Mouse (Mus musculus) gastrocnemius, postnatal 14 days (tissue): ENCODE measurements around the gene Drap1. TPM values are rescaled to one million over a fixed set of nuclear protein-coding genes. Genes with fewer than 3 reads are reported as not detected.
"Not testable (repeated sequence)": the region's sequence is repeated elsewhere in the genome, so short reads cannot be mapped to it uniquely, and the experiment has no call there.

Source experiments
- DNase-seq: peaks from one replicate; pipeline ENCODE4 v3.0.0; 2021; ENCODE audit warnings: mixed read lengths
- intact Hi-C: fragments of 180-260 bp; cut with DNase I; formaldehyde crosslinking; loops from one replicate; pipeline ENCODE4 v1.15.1; 2025; ENCODE audit warnings: low total_unique reads
- total RNA-seq, 2 experiments: library from RNA; stranded (reverse); gene quantifications; 2 replicates each; pipeline ENCODE4 v1.2.3; 2021

Drap1 gene
- total RNA-seq, 2 experiments from 2014 or later, result 550 to 558 TPM

DNA sequence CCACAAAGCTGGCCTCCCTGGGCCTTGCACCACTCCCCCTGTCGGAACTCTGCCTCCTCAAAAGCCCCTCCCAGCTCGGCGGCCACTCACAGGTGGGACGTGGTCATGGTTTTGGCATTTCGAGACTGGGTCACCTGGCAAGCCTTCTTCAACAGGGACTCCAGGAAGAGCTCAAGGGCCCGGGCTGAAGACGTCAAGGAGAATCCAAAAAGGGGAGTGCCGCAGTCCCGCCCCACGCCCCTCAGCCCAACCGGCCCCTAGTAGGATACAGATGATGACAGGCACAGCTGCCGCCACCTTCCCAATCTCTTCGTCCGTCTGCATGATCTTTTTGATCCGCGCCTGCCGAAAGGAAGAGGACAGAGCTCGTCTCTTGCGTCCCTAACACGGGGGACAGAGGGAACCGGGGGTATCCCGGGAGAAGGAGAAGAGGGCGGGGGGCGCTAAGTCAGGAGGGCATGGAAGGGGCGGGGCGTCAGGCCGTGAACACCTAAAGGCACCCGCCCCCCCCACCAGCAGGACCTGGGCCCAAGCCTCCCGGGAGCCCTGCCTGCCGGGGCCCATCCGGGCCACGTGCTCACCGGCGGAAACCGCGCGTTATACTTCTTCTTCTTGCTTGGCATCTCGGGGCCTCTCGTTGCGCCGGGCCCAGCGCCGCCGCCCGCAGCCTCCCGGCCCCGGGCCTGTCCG lies 542 bp downstream of the Drap1 start:
- DNase-seq, result peak; percentile 79
- intact Hi-C loops, result no loop called here

DNA sequence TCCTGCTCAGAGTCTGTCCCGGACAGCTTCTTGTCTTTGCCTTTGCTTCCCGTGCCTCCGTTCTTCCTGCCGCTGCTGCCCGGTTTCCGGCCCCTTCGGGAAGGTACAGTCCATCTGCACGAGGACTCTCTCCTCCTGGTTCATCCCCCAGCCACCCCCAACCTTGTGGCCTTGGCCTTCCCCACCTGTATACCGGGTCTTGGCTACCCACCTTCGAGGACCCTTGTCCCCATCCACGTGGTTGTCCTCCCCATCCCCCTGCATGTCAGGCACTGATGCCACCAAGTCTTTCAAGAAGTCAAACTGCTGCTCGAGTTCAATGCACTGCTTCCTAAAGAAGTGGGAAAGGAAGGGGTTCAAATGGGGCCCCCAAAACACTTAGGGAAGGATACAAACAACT lies 1.2 kb downstream of the Drap1 start:
- DNase-seq, result no peak
- intact Hi-C loops, result no loop called here

DNA sequence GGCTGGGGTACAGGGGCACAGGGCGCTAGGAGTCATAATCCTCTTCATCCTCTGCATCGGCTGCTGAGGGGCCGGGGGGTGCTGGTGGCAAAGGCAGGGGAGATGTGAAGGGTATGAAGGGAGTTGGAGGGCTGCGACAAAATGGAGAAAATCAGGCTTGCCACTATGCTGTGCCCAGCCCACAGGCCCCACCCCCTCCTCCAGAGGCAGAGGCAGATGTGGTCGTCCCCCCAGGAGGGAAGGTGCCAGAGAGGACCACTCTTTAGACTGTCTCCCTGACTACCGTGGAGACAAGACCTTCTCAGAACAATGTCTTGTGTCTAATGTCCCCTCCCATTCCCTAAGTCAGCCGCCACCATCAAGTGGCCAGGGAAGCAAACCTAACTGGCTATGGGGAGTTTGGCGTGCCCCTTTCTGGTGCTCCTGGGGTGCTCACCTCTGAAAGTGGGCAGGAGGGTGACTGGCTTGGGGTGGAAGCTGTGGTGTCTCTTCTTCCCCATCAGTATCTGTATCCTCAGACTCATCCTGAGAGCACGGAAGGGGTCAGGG lies 1.8 kb downstream of the Drap1 start:
- DNase-seq, result no peak
- intact Hi-C loops, result no loop called here

DNA sequence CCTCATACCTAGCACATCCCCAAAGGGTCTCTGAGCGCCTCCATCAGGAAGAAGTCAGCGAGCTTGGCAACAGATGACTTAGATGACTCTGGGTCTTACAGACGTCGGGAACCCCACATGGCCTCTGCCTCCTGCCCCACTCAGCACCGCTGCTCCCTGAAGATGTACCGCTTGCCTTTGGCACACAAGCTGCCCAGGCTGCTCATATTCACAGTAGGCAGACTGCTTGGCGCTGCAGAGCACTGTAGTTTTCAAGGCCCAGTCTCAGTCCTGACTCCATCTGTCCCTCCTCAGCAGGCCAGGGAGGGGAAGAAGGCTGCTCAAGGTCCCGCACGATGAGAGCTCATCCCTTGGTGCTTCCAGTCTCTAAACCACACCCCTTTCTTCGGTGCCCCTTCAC lies 2.5 kb downstream of the Drap1 start:
- no peak for DNase-seq
- intact Hi-C loops, result no loop called here

DNA sequence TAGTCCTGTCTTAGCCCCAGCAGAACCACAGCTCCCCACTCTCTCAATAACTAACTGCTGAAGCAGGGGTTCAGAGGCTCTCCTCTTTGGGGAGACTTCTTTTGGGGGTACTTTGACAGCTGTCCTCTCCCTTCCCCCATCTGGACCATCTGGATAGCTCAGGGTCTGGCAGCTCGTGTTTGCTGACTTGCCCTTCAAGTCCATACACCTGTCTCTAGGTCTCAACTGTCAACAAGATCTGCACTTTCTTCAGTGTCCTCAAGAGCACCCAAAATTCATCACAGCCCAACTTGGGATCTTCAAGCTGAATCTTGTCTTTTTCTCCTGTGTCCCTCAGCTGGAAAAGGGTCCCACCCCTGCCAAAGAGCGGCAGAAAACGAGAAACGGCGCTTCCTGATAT lies 3.0 kb downstream of the Drap1 start:
- intact Hi-C loops, result no loop called here
- no peak for DNase-seq

DNA sequence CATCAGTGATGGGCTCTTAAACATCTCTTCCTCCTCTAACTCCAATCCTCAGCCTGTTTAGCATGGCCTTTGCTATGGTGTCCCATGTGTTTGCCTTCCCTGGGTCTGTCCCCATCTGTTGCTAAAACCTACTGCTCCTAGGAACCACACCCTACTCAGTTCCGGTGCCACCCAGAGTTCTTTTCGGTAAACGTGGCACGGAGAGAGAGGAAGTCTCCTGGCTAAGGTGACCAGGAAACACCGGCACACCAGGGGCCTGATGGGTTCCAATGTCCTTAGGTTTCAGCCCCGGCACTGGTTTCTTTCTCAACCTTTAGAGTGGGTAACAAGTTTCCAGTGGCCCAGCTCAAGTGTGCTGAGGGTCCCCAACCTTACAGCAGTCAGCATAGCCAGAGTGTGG lies 4.2 kb downstream of the Drap1 start:
- intact Hi-C loops, result no loop called here
- DNase-seq, result no peak

DNA sequence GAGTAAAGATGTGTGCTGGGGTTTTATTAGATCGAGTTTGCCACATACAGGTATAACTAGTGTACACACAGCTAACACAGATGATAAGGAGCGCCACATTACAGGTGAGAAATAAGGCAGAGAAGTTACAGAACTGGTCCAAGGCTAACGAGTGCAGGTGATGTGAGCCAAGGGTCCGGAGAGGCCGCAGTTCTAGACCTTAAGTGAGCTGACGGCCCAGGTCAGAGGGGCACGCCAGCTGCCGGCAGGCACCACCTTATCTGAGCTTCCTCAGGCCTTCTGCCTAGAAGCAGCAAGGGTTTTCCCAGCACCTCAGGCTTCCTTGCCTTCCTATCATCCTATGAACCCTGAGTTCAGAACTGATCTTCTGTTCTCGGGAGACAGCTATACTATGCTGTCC lies 5.1 kb downstream of the Drap1 start:
- intact Hi-C loops, result no loop called here
- no peak for DNase-seq

DNA sequence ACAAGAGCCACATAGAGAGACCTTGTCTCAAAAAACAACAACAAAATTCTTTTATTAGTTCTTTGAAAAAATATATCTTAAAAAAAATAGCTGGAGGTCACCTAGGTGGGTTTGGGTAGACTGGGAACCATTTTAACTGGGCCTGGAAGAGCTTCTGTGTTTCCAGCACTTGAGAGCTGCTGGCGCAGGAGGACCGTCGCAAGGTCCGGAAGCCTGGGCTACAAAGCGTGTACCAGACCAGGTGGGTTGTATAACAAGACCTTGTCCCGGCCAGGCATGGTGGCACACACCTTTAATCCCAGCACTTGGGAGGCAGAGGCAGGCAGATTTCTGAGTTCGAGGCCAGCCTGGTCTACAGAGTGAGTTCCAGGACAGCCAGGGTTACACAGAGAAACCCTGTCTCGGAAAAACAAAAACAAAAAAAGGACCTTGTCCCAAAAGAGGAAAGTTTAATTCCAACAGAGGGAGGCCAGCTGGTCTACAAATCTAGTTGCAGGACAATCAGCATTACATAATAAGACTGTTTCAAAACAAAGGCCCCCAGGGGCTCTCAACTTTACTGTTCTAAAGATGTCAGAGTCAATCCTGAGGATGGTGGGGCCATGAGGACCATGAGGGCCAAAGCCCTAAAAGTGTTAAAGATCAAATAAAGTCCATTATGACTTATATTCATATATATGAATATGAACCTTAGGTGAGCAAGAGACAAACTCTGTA lies 5.9 kb downstream of the Drap1 start:
- no peak for DNase-seq

DNA sequence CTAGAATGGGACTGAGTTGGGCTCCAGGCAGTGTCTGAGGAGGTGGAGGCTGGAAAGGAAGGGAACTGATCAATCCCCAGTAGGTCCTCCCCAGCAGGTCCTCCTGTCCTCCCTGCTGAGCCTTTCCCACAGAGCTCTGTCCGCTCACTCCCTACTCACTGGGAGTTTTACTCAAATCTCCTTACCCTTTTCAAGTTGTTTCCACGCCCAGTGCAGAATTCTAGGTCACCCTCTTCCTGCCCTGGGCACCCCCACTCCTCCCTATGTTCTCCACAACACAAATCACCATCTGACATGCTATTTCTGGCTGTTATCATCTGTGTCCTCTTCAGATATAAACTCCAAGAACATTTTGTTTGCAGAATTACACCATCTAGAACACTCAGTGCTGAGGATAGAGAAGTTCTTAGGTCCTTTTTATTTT lies 10.2 kb downstream of the Drap1 start:
- DNase-seq, result no peak
- intact Hi-C loops, result no loop called here

More for the DNA sequence above, 5.9 kb downstream of the Drap1 start:
- intact Hi-C loops, result no loop called here

DNA sequence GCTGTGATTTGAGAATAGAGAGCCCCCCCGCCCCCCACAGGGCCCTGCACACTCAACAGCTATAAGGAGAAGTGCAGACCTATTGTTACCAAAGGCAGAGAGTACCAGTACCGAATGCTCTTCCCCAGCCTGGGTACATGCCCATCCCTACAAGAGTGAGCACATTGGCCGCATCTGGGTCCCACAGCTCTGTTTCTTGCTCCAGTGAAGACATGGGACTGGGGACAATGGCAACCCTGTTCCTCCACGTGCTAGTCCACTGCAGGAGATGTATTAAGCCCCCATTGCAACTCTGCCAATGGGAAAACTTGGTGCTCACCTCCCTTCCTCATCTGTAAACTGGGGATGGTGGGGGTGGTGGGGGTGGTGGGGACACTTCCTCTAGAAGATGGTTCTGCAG lies 10.9 kb downstream of the Drap1 start:
- DNase-seq, result no peak
- intact Hi-C loops, result no loop called here

DNA sequence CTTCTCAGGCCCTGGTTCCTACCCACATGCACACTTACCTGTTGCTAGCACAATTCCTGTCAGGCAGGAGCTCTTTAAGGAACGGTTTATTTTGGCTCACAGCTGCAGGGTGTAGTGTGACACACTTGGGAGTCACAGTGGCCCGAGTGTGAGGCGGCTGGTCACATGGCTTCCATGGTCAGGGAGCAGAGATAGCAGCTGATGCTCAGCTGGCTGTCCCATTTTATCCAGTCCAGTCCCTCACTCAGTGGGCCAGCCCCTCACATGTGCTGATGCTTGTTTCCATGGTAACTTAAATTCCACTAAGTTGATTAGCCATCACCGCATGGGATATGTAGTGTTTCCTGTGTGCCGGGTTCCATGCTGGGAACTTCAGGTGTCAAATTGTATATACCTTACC lies 12.8 kb downstream of the Drap1 start:
- no peak for DNase-seq
- intact Hi-C loops, result no loop called here

DNA sequence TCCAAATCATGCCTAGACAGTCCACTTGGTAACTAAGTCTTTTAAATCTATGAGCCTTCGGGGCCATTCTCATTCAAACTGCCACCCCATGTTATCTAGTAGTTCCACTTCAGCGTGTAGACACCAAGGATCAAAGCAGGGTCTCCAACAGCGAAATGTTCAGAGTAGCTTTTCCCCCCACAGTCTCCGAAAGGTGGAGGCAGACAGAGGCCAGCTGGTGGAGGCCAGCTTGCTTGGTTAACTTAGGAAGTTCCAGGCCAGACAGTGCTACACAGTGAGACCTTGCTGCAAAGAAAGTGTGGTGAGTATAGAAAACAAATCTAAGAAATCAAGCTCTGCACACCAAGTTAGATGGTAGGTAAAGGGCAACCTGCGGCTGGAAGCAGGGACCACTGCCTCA lies 14.1 kb downstream of the Drap1 start:
- no peak for DNase-seq
- intact Hi-C loops, result no loop called here

DNA sequence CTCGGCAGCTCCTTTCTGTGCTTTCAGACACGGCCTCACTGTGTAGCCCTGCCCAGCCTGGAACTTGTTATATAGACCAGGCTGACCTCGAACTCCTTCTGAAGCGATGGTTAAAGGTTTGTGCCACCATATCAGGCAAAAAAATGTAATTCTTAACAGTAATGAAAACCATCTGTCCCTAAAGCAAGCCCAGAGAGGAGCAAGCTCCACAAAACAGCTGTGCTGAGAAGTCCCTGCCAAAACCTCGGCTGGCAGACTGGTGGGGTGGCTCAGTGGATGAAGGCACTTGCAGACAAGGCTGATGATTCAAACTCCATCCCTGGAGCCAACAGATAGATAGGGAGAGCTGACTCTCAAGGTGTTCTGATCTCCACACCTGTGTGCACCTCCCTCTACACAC lies 15.7 kb downstream of the Drap1 start:
- peak; percentile 56 for DNase-seq
- intact Hi-C loops, result no loop called here

DNA sequence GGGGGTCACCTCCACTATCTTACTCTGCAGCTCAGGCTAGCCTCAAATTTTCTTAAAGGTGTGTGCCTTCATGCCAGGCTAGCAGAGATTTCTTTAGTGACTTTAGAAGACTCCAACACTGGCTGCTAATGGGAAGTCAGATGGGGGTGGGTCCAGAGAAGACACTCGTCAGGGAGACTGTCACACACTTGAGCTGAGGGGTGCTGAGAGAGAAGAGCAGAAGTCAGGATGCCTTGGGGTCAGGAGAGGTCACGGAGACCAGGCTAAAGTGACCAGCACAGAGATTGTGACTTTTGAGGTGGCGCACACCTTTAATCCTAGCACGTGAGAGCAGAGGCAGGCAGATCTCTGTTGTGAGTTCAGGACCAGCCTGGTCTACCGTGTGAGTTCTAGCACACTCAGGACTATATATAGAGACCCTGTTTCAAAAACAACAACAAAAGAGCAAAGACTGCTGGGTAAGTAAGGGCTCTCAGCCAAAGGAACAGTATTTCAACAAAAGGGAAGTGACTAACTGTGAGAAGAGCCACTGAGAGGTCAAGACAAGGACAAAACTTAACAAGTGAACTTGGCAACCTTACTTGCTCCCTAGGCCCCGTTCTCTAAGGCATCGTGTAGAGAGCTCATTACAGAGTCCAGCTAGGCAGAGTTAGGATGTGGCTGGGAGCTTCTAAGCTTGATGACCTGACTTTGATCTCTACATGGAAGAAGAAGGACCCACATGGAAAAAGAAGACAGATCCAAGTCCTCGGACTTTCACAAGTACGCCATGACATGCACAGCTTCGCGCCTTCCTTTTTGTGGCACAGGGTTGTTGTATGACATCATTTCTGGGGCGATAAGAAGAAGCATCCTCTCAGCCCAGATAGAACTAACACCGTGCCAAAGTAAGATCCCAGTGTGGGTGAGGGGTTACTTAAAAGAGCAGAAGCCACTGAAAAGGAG lies 16.4 kb downstream of the Drap1 start:
- DNase-seq, result no peak
- intact Hi-C loops, result no loop called here

DNA sequence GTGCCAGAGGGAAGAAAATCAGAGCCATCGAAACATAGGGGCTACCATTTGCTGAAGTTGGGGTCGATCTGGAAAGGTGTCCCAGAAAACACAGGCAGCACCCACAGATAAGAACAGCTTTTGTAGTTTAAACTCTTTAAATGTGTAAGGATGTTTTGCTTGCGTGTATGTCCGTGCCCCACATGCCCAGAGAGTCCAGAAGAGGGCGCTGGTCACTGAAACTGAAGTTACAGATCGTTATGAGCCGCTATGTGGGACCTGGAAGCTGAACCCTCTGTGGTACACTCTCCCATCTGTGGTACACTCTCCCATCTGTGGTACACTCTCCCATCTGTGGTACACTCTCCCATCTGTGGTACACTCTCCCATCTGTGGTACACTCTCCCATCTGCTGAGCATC lies 17.6 kb downstream of the Drap1 start:
- intact Hi-C loops, result no loop called here
- DNase-seq, result peak; percentile 67

DNA sequence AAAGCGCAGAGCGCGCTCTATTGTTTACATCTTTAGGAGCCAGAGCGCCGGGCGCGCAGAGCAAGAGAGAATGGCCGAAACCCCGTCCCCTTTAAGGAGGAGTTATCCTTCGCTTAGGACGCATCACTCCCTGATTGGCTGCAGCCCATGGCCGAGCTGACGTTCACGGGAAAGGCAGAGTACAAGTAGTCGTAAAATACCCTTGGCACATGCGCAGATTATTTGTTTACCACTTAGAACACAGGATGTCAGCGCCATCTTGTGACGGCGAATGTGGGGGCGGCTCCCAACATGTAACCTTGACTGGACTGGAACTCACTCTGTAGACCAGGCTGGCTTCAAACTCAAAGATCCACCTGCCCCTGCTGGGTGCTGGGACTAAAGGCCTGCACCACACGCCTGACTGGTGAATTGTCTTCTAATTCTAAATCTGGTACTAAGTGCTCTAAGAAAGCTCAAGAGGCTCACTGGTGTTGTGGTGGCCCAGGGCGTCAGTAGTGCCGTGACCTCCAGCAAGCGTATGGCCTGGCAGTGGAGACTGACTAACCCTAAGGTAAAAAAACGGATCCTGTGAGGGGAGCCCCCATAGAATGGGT lies 18.1 kb downstream of the Drap1 start:
- DNase-seq, intact Hi-C loops: not testable (repeated sequence)

DNA sequence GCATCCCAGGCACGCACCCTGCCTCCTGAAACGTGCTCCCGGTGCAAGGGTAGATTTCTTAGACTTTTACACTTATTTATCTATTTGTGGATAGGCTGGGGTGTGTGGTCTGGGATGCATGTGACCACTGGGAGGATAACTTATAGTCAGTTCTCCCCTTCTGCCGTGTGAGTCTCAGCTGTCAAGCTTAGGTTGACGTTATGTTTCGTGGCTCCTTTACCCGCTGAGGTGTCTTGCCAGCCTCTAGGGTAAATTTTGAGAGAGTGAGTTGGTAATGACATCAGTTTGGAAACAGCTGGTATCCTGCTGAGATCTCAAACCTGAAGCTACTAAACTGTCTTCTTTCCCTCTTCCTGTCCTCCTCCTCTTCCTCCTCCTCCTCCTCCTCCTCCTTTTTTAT lies 18.9 kb downstream of the Drap1 start:
- intact Hi-C loops, result no loop called here
- no peak for DNase-seq

DNA sequence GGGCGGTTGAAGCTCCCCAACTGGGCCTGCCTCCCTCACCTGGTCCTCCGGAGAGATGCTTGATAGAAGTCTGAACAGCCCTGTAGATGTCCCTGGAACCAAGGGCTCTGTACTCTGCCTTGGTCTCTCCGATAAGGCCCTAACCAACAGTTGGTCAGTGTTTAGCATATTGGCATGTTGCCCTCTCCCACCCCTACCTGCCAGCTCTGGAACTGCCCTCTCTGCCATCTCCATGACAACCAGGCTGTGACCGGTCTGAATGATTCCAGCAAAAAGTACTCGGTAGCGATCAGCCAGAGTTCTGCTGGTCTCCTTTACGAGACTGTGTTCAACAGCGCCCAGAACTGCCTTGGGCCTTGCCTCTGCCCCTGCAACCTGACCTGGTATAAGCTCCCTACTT lies 22.5 kb downstream of the Drap1 start, which contains the start of gene Tsga10ip:
Gene Tsga10ip (minus strand): TSS at position 234 of the 400 bp plus-strand sequence.
- no peak for DNase-seq
- intact Hi-C loops, result no loop called here

DNA sequence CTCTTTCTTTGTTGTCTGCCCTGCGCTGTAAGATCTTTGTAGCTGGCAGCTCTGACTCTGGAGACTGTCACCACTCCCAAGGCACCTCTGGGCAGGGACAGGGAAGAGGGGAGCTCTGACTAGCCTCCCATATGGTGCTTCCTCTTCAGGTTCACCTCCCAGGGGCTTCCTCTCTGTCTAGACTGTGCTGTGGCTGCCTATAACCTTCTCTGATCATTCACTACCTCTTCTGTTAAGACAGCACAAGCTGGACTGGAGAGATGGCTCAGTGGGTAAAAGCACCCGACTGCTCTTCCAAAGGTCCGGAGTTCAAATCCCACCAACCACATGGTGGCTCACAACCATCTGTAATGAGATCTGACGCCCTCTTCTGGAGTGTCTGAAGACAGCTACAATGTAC lies 23.7 kb downstream of the Drap1 start:
- DNase-seq, intact Hi-C loops: not testable (repeated sequence)

DNA sequence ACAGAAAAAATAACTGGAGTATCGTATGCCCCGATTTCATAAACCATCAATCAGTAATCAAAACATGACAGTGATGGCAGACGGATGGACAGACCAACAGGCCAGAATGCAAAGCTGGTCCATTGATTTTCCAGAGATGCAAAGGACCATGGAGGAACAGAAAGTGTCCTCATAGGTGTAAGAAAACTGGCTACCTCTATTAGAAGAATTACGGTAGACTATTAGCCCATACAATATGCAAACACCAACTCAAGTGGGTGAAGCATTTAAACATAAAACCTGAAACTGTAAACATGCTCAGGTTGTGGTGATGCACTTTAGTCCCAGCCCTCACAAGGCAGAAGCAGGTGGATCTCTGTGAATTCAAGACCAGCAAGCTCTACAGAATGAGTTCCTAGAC lies 29.4 kb downstream of the Drap1 start:
- DNase-seq, result no peak
- intact Hi-C loops, result no loop called here
